Mouse (Mus musculus) testis, adult 2 months (tissue): ENCODE measurements at regions not wholly inside any gene's neighbourhood (a gene's known extent, or its start where the extent isn't known, plus 50 kb on each side); places are given as distances from the start of the nearest gene placed in this dataset.

Experiments
- CTCF ChIP-seq: fragments of 200-500 bp; IDR thresholded peaks from 2 replicates; pipeline ENCODE4 v1.5.1; 2012; ENCODE audit warnings: low read depth, mild to moderate bottlenecking, inconsistent platforms, low read length, moderate library complexity; ENCODE audit not compliant: control insufficient read depth, insufficient read depth, insufficient replicate concordance
- POLR2A ChIP-seq: fragments of 200-500 bp; IDR thresholded peaks from 2 replicates; pipeline ENCODE4 v1.6.1; 2012; ENCODE audit warnings: low read depth, mild to moderate bottlenecking, inconsistent platforms, low read length, moderate library complexity; ENCODE audit not compliant: control insufficient read depth

DNA sequence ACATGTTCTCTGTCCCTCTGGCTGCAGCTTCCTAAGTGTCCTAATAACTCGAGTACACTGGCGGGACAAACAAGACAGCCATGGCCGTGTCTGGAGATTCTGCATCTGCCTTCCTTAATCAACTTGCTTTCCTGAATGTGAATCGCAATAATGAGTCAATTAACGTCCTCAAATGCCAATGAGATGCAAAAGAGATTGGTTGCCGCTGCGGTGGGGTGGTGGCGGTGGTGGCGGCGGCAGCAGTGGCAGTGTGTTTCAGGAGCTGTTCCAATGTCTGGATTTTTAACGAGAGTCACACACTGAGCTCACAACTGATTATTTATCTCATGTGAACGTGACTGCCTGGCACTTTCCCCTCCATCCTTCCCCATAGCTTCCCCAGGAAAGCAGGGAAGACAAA lies 197.6 kb upstream of the Gk2 start:
- TF ChIP-seq POLR2A (no peak), CTCF (no peak)
